Mouse (Mus musculus) hindbrain, embryonic 15.5 days (tissue): ENCODE results near the gene Ciao2a. TPM values are rescaled to one million over a fixed set of nuclear protein-coding genes. Genes with fewer than 3 reads are reported as not detected.

Experiments
- ATAC-seq: fragments of 200-750 bp; cut with Nextera tagmentation; 2 replicates; pipeline ENCODE4 v1.8.0; 2017; ENCODE audit warnings: low read depth, moderate number of reproducible peaks, moderate TSS enrichment; ENCODE audit not compliant: low FRiP score
- H3K27ac ChIP-seq: fragments of 300-500 bp; sonication (generic); replicated peaks from 2 replicates; pipeline ENCODE4 v1.5.1; 2015; ENCODE audit warnings: mild to moderate bottlenecking, inconsistent platforms
- H3K27me3 ChIP-seq: fragments of 300-500 bp; sonication (generic); 2 replicates; pipeline ENCODE4 v1.6.1; 2015; ENCODE audit warnings: control low read depth, inconsistent platforms
- H3K36me3 ChIP-seq: fragments of 300-500 bp; sonication (generic); 2 replicates; pipeline ENCODE4 v1.6.1; 2015; ENCODE audit warnings: control low read depth, inconsistent platforms
- H3K4me1 ChIP-seq: fragments of 300-500 bp; sonication (generic); replicated peaks from 2 replicates; pipeline ENCODE4 v1.6.1; 2015; ENCODE audit warnings: control low read depth, inconsistent platforms
- H3K4me2 ChIP-seq: fragments of 300-500 bp; sonication (generic); 2 replicates; pipeline ENCODE4 v1.6.1; 2015; ENCODE audit warnings: moderate library complexity, mild to moderate bottlenecking, inconsistent platforms
- H3K4me3 ChIP-seq: fragments of 300-500 bp; sonication (generic); 2 replicates; pipeline ENCODE4 v1.5.1; 2015; ENCODE audit warnings: mild to moderate bottlenecking, inconsistent platforms
- H3K9ac ChIP-seq: fragments of 300-500 bp; sonication (generic); 2 replicates; pipeline ENCODE4 v1.6.1; 2015; ENCODE audit warnings: inconsistent platforms
- H3K9me3 ChIP-seq: fragments of 300-500 bp; sonication (generic); 2 replicates; pipeline ENCODE4 v1.6.1; 2016; ENCODE audit warnings: control low read depth, inconsistent platforms
- WGBS: fragments of 180-500 bp; shearing (Covaris S2); methylation state at CpG from one replicate; pipeline ENCODE4 v1.1.7; 2015; 5-methylcytosine and 5-hydroxymethylcytosine counted together
- polyA plus RNA-seq: library from polyadenylated mRNA; unstranded; fragments of >200 nt; fragmentation: Nextera tagmentation; extraction: Ambion mirVana; gene quantifications from 2 replicates; pipeline ENCODE4 v1.2.1, GENCODE M21; 2015

Ciao2a gene
- polyA plus RNA-seq, 1 experiment from 2014 or later, result 68.5 TPM

- Histone ChIP-seq H3K27ac (peak overlapping the region; percentile 88), H3K27me3 (no peaks in the 10 kb centered on the region), H3K4me1 (peaks cover 54% of the 10 kb centered on the region), H3K9me3 (no peaks in the 10 kb centered on the region), H3K9ac (peak overlapping the region; percentile 80), H3K4me2 (peak overlapping the region; percentile 83), H3K4me3 (peak overlapping the region; percentile 79), H3K36me3 (no peaks in the 10 kb centered on the region)
- 12% methylated on average over 5 of the region's 5 CpGs for WGBS
- no peak for ATAC-seq
These were observed 2.8 kb upstream of the Ciao2a start for GRCm38 (mm10) chr9:66123648-66124047.

GRCm38 (mm10) chr9:66124111-66124531 is 2.3 kb upstream of the Ciao2a start:
- Histone ChIP-seq H3K4me1 (peaks cover 54% of the 10 kb centered on the region), H3K27me3 (no peaks in the 10 kb centered on the region), H3K9ac (peak overlapping the region; percentile 80), H3K4me3 (peak overlapping the region; percentile 79), H3K9me3 (no peaks in the 10 kb centered on the region), H3K4me2 (peak overlapping the region; percentile 83), H3K36me3 (no peaks in the 10 kb centered on the region), H3K27ac (peak overlapping the region; percentile 88)
- whole genome bisulfite sequencing, result under 1% methylated on average over 12 of the region's 12 CpGs
- ATAC-seq, result peak; percentile 12; the same call in 1 of the 2 replicates

GRCm38 (mm10) chr9:66124681-66125542 is 1.5 kb upstream of the Ciao2a start:
- peak overlapping the region; percentile 80 for H3K9ac ChIP-seq
- no peaks in the 10 kb centered on the region for H3K9me3 ChIP-seq
- H3K4me1 ChIP-seq, result peaks cover 51% of the 10 kb centered on the region
- peak; percentile 98 for ATAC-seq
- WGBS, result 10% methylated on average over 33 of the region's 33 CpGs
- no peaks in the 10 kb centered on the region for H3K36me3 ChIP-seq
- H3K27ac ChIP-seq, result peak overlapping the region; percentile 88
- H3K4me2 ChIP-seq, result peak overlapping the region; percentile 83
- H3K4me3 ChIP-seq, result peak overlapping the region; percentile 79
- no peaks in the 10 kb centered on the region for H3K27me3 ChIP-seq

GRCm38 (mm10) chr9:66125543-66126455 is 612 bp upstream of the Ciao2a start:
- H3K9me3 ChIP-seq, result no peaks in the 10 kb centered on the region
- WGBS, result 58% methylated on average over 12 of the region's 12 CpGs
- H3K4me3 ChIP-seq, result peak overlapping the region; percentile 52
- peaks cover 44% of the 10 kb centered on the region for H3K4me1 ChIP-seq
- H3K27ac ChIP-seq, result peak overlapping the region; percentile 75
- no peaks in the 10 kb centered on the region for H3K27me3 ChIP-seq
- H3K4me2 ChIP-seq, result peak overlapping the region; percentile 83
- H3K9ac ChIP-seq, result peak overlapping the region; percentile 56; the same call in 1 of the 2 replicates
- 0 out of 2 replicates have a peak, but pooled peaks cover 2% of the 10 kb centered on the region for H3K36me3 ChIP-seq
- ATAC-seq, result no peak

GRCm38 (mm10) chr9:66127193-66127546 is 759 bp downstream of the Ciao2a start:
- ATAC-seq, result no peak
- WGBS, result 47% methylated on average over 6 of the region's 6 CpGs
- Histone ChIP-seq H3K4me2 (peak overlapping the region; percentile 70), H3K9ac (peak overlapping the region; percentile 56), H3K27ac (peak overlapping the region; percentile 75), H3K27me3 (no peaks in the 10 kb centered on the region), H3K4me3 (peak overlapping the region; percentile 52), H3K36me3 (0 out of 2 replicates have a peak, but pooled peaks cover 3% of the 10 kb centered on the region), H3K4me1 (peaks cover 37% of the 10 kb centered on the region), H3K9me3 (no peaks in the 10 kb centered on the region)

GRCm38 (mm10) chr9:66127884-66128283 is 1.5 kb downstream of the Ciao2a start:
- no peak for ATAC-seq
- peak overlapping the region; percentile 70 for H3K4me2 ChIP-seq
- 98% methylated on average over 4 of the region's 4 CpGs for WGBS

GRCm38 (mm10) chr9:66131466-66131865 is 5.1 kb downstream of the Ciao2a start:
- ATAC-seq, result no peak
- no peak overlapping the region for H3K4me3 ChIP-seq
- no peaks in the 10 kb centered on the region for H3K27me3 ChIP-seq
- H3K4me2 ChIP-seq, result no peak overlapping the region
- no peak overlapping the region for H3K27ac ChIP-seq
- peaks cover 23% of the 10 kb centered on the region for H3K36me3 ChIP-seq
- H3K4me1 ChIP-seq, result peaks cover 12% of the 10 kb centered on the region
- no peak overlapping the region for H3K9ac ChIP-seq
- 95% methylated on average over 2 of the region's 2 CpGs for WGBS
- H3K9me3 ChIP-seq, result no peaks in the 10 kb centered on the region

More at GRCm38 (mm10) chr9:66127884-66128283, 1.5 kb downstream of the Ciao2a start:
- Histone ChIP-seq H3K4me1 (peaks cover 36% of the 10 kb centered on the region), H3K36me3 (peaks cover 4% of the 10 kb centered on the region; the same call in 1 of the 2 replicates), H3K27ac (no peak overlapping the region), H3K4me3 (no peak overlapping the region), H3K27me3 (no peaks in the 10 kb centered on the region), H3K9me3 (no peaks in the 10 kb centered on the region), H3K9ac (no peak overlapping the region)

- H3K9me3 ChIP-seq, result no peaks in the 10 kb centered on the region
- no peak overlapping the region for H3K27ac ChIP-seq
- no peaks in the 10 kb centered on the region for H3K4me1 ChIP-seq
- no peak for ATAC-seq
- no peak overlapping the region for H3K9ac ChIP-seq
- no peaks in the 10 kb centered on the region for H3K27me3 ChIP-seq
- H3K4me2 ChIP-seq, result no peak overlapping the region
- H3K36me3 ChIP-seq, result peaks cover 53% of the 10 kb centered on the region
- H3K4me3 ChIP-seq, result no peak overlapping the region
- WGBS, result 55% methylated on average over 4 of the region's 4 CpGs
These were observed 9.6 kb downstream of the Ciao2a start for GRCm38 (mm10) chr9:66135967-66136366.

GRCm38 (mm10) chr9:66138193-66138592 is 11.8 kb downstream of the Ciao2a start:
- Histone ChIP-seq H3K9ac (no peak overlapping the region), H3K27ac (no peak overlapping the region), H3K4me2 (no peak overlapping the region), H3K9me3 (no peaks in the 10 kb centered on the region), H3K27me3 (no peaks in the 10 kb centered on the region), H3K4me3 (no peak overlapping the region), H3K4me1 (no peaks in the 10 kb centered on the region), H3K36me3 (peaks cover 48% of the 10 kb centered on the region)
- no peak for ATAC-seq
- 89% methylated on average over 7 of the region's 7 CpGs for WGBS

- Histone ChIP-seq H3K9me3 (no peaks in the 10 kb centered on the region), H3K4me3 (no peak overlapping the region), H3K4me1 (no peaks in the 10 kb centered on the region), H3K9ac (no peak overlapping the region), H3K36me3 (peaks cover 25% of the 10 kb centered on the region), H3K4me2 (no peak overlapping the region), H3K27me3 (no peaks in the 10 kb centered on the region), H3K27ac (no peak overlapping the region)
- no peak for ATAC-seq
- WGBS, result 61% methylated on average over 1 of the region's 1 CpGs
These were observed 15.9 kb downstream of the Ciao2a start for GRCm38 (mm10) chr9:66142265-66142664.

- no peak overlapping the region for H3K4me2 ChIP-seq
- 6% methylated on average over 6 of the region's 6 CpGs for WGBS
- no peak overlapping the region for H3K9ac ChIP-seq
- no peak overlapping the region for H3K4me3 ChIP-seq
- H3K4me1 ChIP-seq, result no peaks in the 10 kb centered on the region
- 0 out of 2 replicates have a peak, but pooled peaks have one; percentile 48 for ATAC-seq
- H3K27me3 ChIP-seq, result no peaks in the 10 kb centered on the region
- no peak overlapping the region for H3K27ac ChIP-seq
- H3K9me3 ChIP-seq, result no peaks in the 10 kb centered on the region
- peaks cover 13% of the 10 kb centered on the region for H3K36me3 ChIP-seq
These were observed 17.8 kb downstream of the Ciao2a start for GRCm38 (mm10) chr9:66144248-66144647.

GRCm38 (mm10) chr9:66146141-66146540 is 19.7 kb downstream of the Ciao2a start:
- no peak overlapping the region for H3K4me2 ChIP-seq
- no peaks in the 10 kb centered on the region for H3K4me1 ChIP-seq
- no peak for ATAC-seq
- H3K9me3 ChIP-seq, result no peaks in the 10 kb centered on the region
- H3K36me3 ChIP-seq, result no peaks in the 10 kb centered on the region
- no peaks in the 10 kb centered on the region for H3K27me3 ChIP-seq
- no peak overlapping the region for H3K4me3 ChIP-seq
- no peak overlapping the region for H3K9ac ChIP-seq
- no peak overlapping the region for H3K27ac ChIP-seq
